Mouse (Mus musculus): ENCODE data around the gene Gdpd1. TPM values are rescaled to one million over a fixed set of nuclear protein-coding genes. Genes with fewer than 3 reads are reported as not detected.
"Not testable (repeated sequence)": the region's sequence is repeated elsewhere in the genome, so short reads cannot be mapped to it uniquely, and the experiment has no call there.

The Gdpd1 gene
- 1.2 TPM in 1 of 2 replicates, not detected in the other for total RNA-seq (2015; ENCODE audit: low replicate concordance)
- total RNA-seq (2017; ENCODE audit: low replicate concordance): 1.3 TPM in 1 of 2 replicates, not detected in the other

GRCm38 (mm10) chr11:87073866-87074440, at the start of gene Gdpd1:
TSS of gene Gdpd1 (minus strand) at chr11:87074062.
- ATAC-seq (replicated peaks; ENCODE audit: low FRiP score, poor library complexity, severe bottlenecking): peak; percentile 96

GRCm38 (mm10) chr11:87121864-87122263, 48.0 kb upstream of the Gdpd1 start:
- ATAC-seq (replicated peaks; ENCODE audit: low FRiP score, poor library complexity, severe bottlenecking): no peak

- no peak for ATAC-seq (replicated peaks; ENCODE audit: low FRiP score, poor library complexity, severe bottlenecking)
Measured at GRCm38 (mm10) chr11:87110172-87110909, 36.5 kb upstream of the Gdpd1 start.

- ATAC-seq (replicated peaks; ENCODE audit: low FRiP score, poor library complexity, severe bottlenecking): 0 out of 2 replicates have a peak, but pooled peaks have one; percentile 8
Measured at GRCm38 (mm10) chr11:87109519-87110171, 35.8 kb upstream of the Gdpd1 start.

GRCm38 (mm10) chr11:87108755-87109518, 35.1 kb upstream of the Gdpd1 start, which contains the start of gene Ska2:
TSS of gene Ska2 (plus strand) at chr11:87109234.
- ATAC-seq (replicated peaks; ENCODE audit: low FRiP score, poor library complexity, severe bottlenecking): peak; percentile 94

GRCm38 (mm10) chr11:87108409-87108754, 34.5 kb upstream of the Gdpd1 start, which contains the start of gene Prr11:
TSS of gene Prr11 (minus strand) at chr11:87108708.
- no peak for ATAC-seq (replicated peaks; ENCODE audit: low FRiP score, poor library complexity, severe bottlenecking)

GRCm38 (mm10) chr11:87087142-87087541, 13.3 kb upstream of the Gdpd1 start:
- no peak for ATAC-seq (replicated peaks; ENCODE audit: low FRiP score, poor library complexity, severe bottlenecking)

GRCm38 (mm10) chr11:87086290-87086984, 12.6 kb upstream of the Gdpd1 start, which contains the start of gene Smg8:
TSS of gene Smg8 (minus strand) at chr11:87086774.
- peak; percentile 88 for ATAC-seq (replicated peaks; ENCODE audit: low FRiP score, poor library complexity, severe bottlenecking)

GRCm38 (mm10) chr11:87085461-87085860, 11.6 kb upstream of the Gdpd1 start:
- no peak for ATAC-seq (replicated peaks; ENCODE audit: low FRiP score, poor library complexity, severe bottlenecking)

- ATAC-seq (replicated peaks; ENCODE audit: low FRiP score, poor library complexity, severe bottlenecking): no peak
Measured at GRCm38 (mm10) chr11:87083712-87084111, 9.8 kb upstream of the Gdpd1 start.

- peak; percentile 82 for ATAC-seq (replicated peaks; ENCODE audit: low FRiP score, poor library complexity, severe bottlenecking)
Measured at GRCm38 (mm10) chr11:87073343-87073865, 458 bp downstream of the Gdpd1 start.

GRCm38 (mm10) chr11:87062087-87062486, 11.8 kb downstream of the Gdpd1 start:
- no peak for ATAC-seq (replicated peaks; ENCODE audit: low FRiP score, poor library complexity, severe bottlenecking)

GRCm38 (mm10) chr11:87060410-87060809, 13.5 kb downstream of the Gdpd1 start:
- no peak for ATAC-seq (replicated peaks; ENCODE audit: low FRiP score, poor library complexity, severe bottlenecking)

- peak; percentile 47; the same call in 1 of the 2 replicates for ATAC-seq (replicated peaks; ENCODE audit: low FRiP score, poor library complexity, severe bottlenecking)
Measured at GRCm38 (mm10) chr11:87056286-87056685, 17.6 kb downstream of the Gdpd1 start.

- not testable (repeated sequence) for ATAC-seq (replicated peaks; ENCODE audit: low FRiP score, poor library complexity, severe bottlenecking)
Measured at GRCm38 (mm10) chr11:87048900-87049299, 25.0 kb downstream of the Gdpd1 start.

GRCm38 (mm10) chr11:87046968-87047367, 26.9 kb downstream of the Gdpd1 start:
- ATAC-seq (replicated peaks; ENCODE audit: low FRiP score, poor library complexity, severe bottlenecking): no peak

- 0 out of 2 replicates have a peak, but pooled peaks have one; percentile 55 for ATAC-seq (replicated peaks; ENCODE audit: low FRiP score, poor library complexity, severe bottlenecking)
Measured at GRCm38 (mm10) chr11:87043052-87043451, 30.8 kb downstream of the Gdpd1 start.

GRCm38 (mm10) chr11:87039307-87039963, 34.4 kb downstream of the Gdpd1 start:
- ATAC-seq (replicated peaks; ENCODE audit: low FRiP score, poor library complexity, severe bottlenecking): no peak

All from erythroblast, adult 5-6 weeks (primary cell).